ENCODE assay signal across 11 mouse cellular contexts in genomic region chr10:121206743-121207039, GRCm38 (mm10).
DNase-seq lines count a peak whose midpoint lies in the region; ATAC-seq and TF ChIP-seq lines count a peak whose summit lies in the region.
"Had no signal": no experiment of that assay in that cellular context is flagged by ENCODE, and none has a peak within 500 bp of the region (broad histone marks: within the 10 kb centered on the region; RNA-seq: fewer than 3 reads in every experiment).

No protein-coding gene starts in this region.

- no peaks in the 10 kb centered on the region for H3K27me3 ChIP-seq in heart, embryonic 11.5 days (ENCODE audit: control insufficient read depth, insufficient read depth, low read length)
- peaks cover 35% of the 10 kb centered on the region for H3K27me3 ChIP-seq in embryonic facial prominence, embryonic 10.5 days (replicated peaks; ENCODE audit: low read depth, poor library complexity, severe bottlenecking)
- H3K27me3 ChIP-seq in forebrain, postnatal 0 days (ENCODE audit: insufficient read depth, low read length): peaks cover 22% of the 10 kb centered on the region
- H3K27me3 ChIP-seq in limb, embryonic 15.5 days: no peaks in the 10 kb centered on the region

- no peaks in the 10 kb centered on the region for H3K9me3 ChIP-seq in heart, embryonic 11.5 days (replicated peaks; ENCODE audit: control insufficient read depth, low read length)
- H3K9me3 ChIP-seq in embryonic facial prominence, embryonic 10.5 days: no peaks in the 10 kb centered on the region
- H3K9me3 ChIP-seq in forebrain, postnatal 0 days (ENCODE audit: low read length): no peaks in the 10 kb centered on the region
- H3K9me3 ChIP-seq in limb, embryonic 15.5 days: no peaks in the 10 kb centered on the region

- no peak for ATAC-seq in heart, embryonic 11.5 days (replicated peaks; ENCODE audit: insufficient number of reproducible peaks, low FRiP score, low TSS enrichment)
- 0 out of 2 replicates have a peak, but pooled peaks have one; percentile 4 for ATAC-seq in forebrain, postnatal 0 days
- no peak for ATAC-seq in limb, embryonic 15.5 days (ENCODE audit: insufficient number of reproducible peaks, low FRiP score, low TSS enrichment, low read depth)

- no peak overlapping the region for H3K4me2 ChIP-seq in heart, embryonic 11.5 days
- H3K4me2 ChIP-seq in forebrain, postnatal 0 days (ENCODE audit: low read depth): peak overlapping the region; percentile 13; the same call in 1 of the 2 replicates
- H3K4me2 ChIP-seq in limb, embryonic 15.5 days: no peak overlapping the region

- H3K4me3 ChIP-seq in heart, embryonic 11.5 days (ENCODE audit: low read depth, low read length): no peak overlapping the region
- no peak overlapping the region for H3K4me3 ChIP-seq in embryonic facial prominence, embryonic 10.5 days
- no peak overlapping the region for H3K4me3 ChIP-seq in forebrain, postnatal 0 days (ENCODE audit: low read depth, low read length)
- no peak overlapping the region for H3K4me3 ChIP-seq in limb, embryonic 15.5 days

- no peak overlapping the region for H3K9ac ChIP-seq in heart, embryonic 11.5 days (ENCODE audit: low read depth, low read length)
- H3K9ac ChIP-seq in forebrain, postnatal 0 days: no peak overlapping the region
- H3K9ac ChIP-seq in limb, embryonic 15.5 days: no peak overlapping the region

- TF ChIP-seq CTCF in forebrain, postnatal 0 days (IDR thresholded peaks at IDR 0.05; ENCODE audit: low read depth): no peak

- DNase-seq in heart, postnatal 25 days (ENCODE audit: low spot score): no peak
- no peak for DNase-seq in embryonic facial prominence, embryonic 10.5 days (ENCODE audit: low spot score)
- no peak for DNase-seq in forebrain, postnatal 0 days
- DNase-seq in frontal cortex, adult 2 months (ENCODE audit: extremely low spot score in 1 of 2, low spot score in 1 of 2): no peak
- no peak for DNase-seq in adrenal gland, adult 18-20 months (ENCODE audit: low spot score in 2 of 2)
- no peak for DNase-seq in testis, postnatal 10 days (ENCODE audit: low spot score)
- DNase-seq: thymus, postnatal 4 days had no signal

- WGBS in heart, embryonic 11.5 days (ENCODE audit: insufficient replicate concordance): 88% methylated on average over 3 of the region's 3 CpGs
- WGBS in embryonic facial prominence, embryonic 10.5 days: 68% methylated on average over 3 of the region's 3 CpGs
- WGBS in forebrain, postnatal 0 days: 24% methylated on average over 3 of the region's 3 CpGs
- WGBS in limb, embryonic 15.5 days: 75% methylated on average over 3 of the region's 3 CpGs

- H3K4me1 ChIP-seq in heart, embryonic 11.5 days (ENCODE audit: control insufficient read depth, insufficient read depth, low read length): no peaks in the 10 kb centered on the region; the same call in 1 of the 2 replicates
- peaks cover 14% of the 10 kb centered on the region for H3K4me1 ChIP-seq in embryonic facial prominence, embryonic 10.5 days
- H3K4me1 ChIP-seq in forebrain, postnatal 0 days (ENCODE audit: insufficient read depth): peaks cover 4% of the 10 kb centered on the region; the same call in 1 of the 2 replicates
- peaks cover 12% of the 10 kb centered on the region for H3K4me1 ChIP-seq in limb, embryonic 15.5 days

- H3K27ac ChIP-seq in heart, embryonic 11.5 days (ENCODE audit: low read depth, low read length): 0 out of 2 replicates have a peak overlapping the region, but pooled peaks have one; percentile 22
- H3K27ac ChIP-seq in embryonic facial prominence, embryonic 10.5 days (replicated peaks): peak overlapping the region; percentile 54; the same call in 1 of the 2 replicates
- no peak overlapping the region for H3K27ac ChIP-seq in forebrain, postnatal 0 days (ENCODE audit: low read depth, low read length)
- H3K27ac ChIP-seq in limb, embryonic 15.5 days: peak overlapping the region; percentile 77
- H3K27ac ChIP-seq: macrophage had no signal

- intact Hi-C loops in heart, postnatal 25 days (cut with DNase I): no loop called here

- no peaks in the 10 kb centered on the region for H3K36me3 ChIP-seq in heart, embryonic 11.5 days (ENCODE audit: control insufficient read depth, insufficient read depth, low read length)
- H3K36me3 ChIP-seq in embryonic facial prominence, embryonic 10.5 days (replicated peaks): no peaks in the 10 kb centered on the region
- H3K36me3 ChIP-seq in forebrain, postnatal 0 days (ENCODE audit: insufficient read depth): no peaks in the 10 kb centered on the region
- no peaks in the 10 kb centered on the region for H3K36me3 ChIP-seq in limb, embryonic 15.5 days
- H3K36me3 ChIP-seq: G1E had no signal
